Mouse (Mus musculus): ENCODE measurements around the gene Magee2. TPM values are rescaled to one million over a fixed set of nuclear protein-coding genes. Genes with fewer than 3 reads are reported as not detected.
"Not testable (repeated sequence)": the region's sequence is repeated elsewhere in the genome, so short reads cannot be mapped to it uniquely, and the experiment has no call there.

Gene Magee2
- 5.0 and 5.9 TPM in 2 replicates for polyA plus RNA-seq (2015; fragmentation: Nextera tagmentation; extraction: Ambion mirVana)

- peak; percentile 76 for ATAC-seq (ENCODE audit: insufficient number of reproducible peaks, low FRiP score, low TSS enrichment, low read depth)
- peak within 1 kb of the TSS; percentile 52 for H3K4me3 ChIP-seq (replicated peaks)
- 19% methylated on average over 37 of the region's 37 CpGs for WGBS
- H3K36me3 ChIP-seq, result no peaks in the 10 kb centered on the region
- peak within 1 kb of the TSS; percentile 52 for H3K4me2 ChIP-seq (replicated peaks)
- H3K9ac ChIP-seq, result no peak within 1 kb of the TSS
- peaks cover 18% of the 10 kb centered on the region for H3K27me3 ChIP-seq
- H3K4me1 ChIP-seq, result no peaks in the 10 kb centered on the region
- no peak within 1 kb of the TSS for H3K27ac ChIP-seq (replicated peaks)
- H3K9me3 ChIP-seq (replicated peaks), result no peaks in the 10 kb centered on the region
These were observed at the start of gene Magee2 for GRCm38 (mm10) chrX:104856751-104857341. Gene Magee2 (minus strand): TSS chrX:104857267.

- no peaks in the 10 kb centered on the region for H3K9me3 ChIP-seq (replicated peaks)
- H3K4me2 ChIP-seq (replicated peaks), result no peak overlapping the region
- WGBS, result 25% methylated on average over 9 of the region's 9 CpGs
- no peaks in the 10 kb centered on the region for H3K4me1 ChIP-seq
- no peak overlapping the region for H3K27ac ChIP-seq (replicated peaks)
- H3K9ac ChIP-seq, result no peak overlapping the region
- H3K27me3 ChIP-seq, result peaks cover 18% of the 10 kb centered on the region
- no peaks in the 10 kb centered on the region for H3K36me3 ChIP-seq
- no peak overlapping the region for H3K4me3 ChIP-seq (replicated peaks)
- ATAC-seq (ENCODE audit: insufficient number of reproducible peaks, low FRiP score, low TSS enrichment, low read depth), result no peak
These were observed 3.5 kb downstream of the Magee2 start for GRCm38 (mm10) chrX:104853610-104854009.

- H3K9me3 ChIP-seq (replicated peaks); H3K27me3 ChIP-seq; H3K9ac ChIP-seq; H3K4me3 ChIP-seq (replicated peaks); H3K4me2 ChIP-seq (replicated peaks); H3K27ac ChIP-seq (replicated peaks); ATAC-seq (ENCODE audit: insufficient number of reproducible peaks, low FRiP score, low TSS enrichment, low read depth); H3K4me1 ChIP-seq; H3K36me3 ChIP-seq: not testable (repeated sequence)
- WGBS, result 71% methylated on average over 4 of the region's 5 CpGs
These were observed 39.5 kb downstream of the Magee2 start for GRCm38 (mm10) chrX:104817583-104817982.

GRCm38 (mm10) chrX:104816987-104817386, 40.1 kb downstream of the Magee2 start:
- WGBS, result 73% methylated on average over 1 of the region's 3 CpGs
- H3K9ac ChIP-seq; H3K4me3 ChIP-seq (replicated peaks); H3K4me2 ChIP-seq (replicated peaks); H3K27me3 ChIP-seq; ATAC-seq (ENCODE audit: insufficient number of reproducible peaks, low FRiP score, low TSS enrichment, low read depth); H3K9me3 ChIP-seq (replicated peaks); H3K27ac ChIP-seq (replicated peaks); H3K36me3 ChIP-seq; H3K4me1 ChIP-seq: not testable (repeated sequence)

- H3K4me3 ChIP-seq (replicated peaks); ATAC-seq (ENCODE audit: insufficient number of reproducible peaks, low FRiP score, low TSS enrichment, low read depth); H3K27ac ChIP-seq (replicated peaks); H3K9me3 ChIP-seq (replicated peaks); H3K36me3 ChIP-seq; H3K9ac ChIP-seq; H3K4me2 ChIP-seq (replicated peaks); H3K4me1 ChIP-seq; H3K27me3 ChIP-seq: not testable (repeated sequence)
- WGBS, result 63% methylated on average over 4 of the region's 4 CpGs
These were observed 43.4 kb downstream of the Magee2 start for GRCm38 (mm10) chrX:104813704-104814103.

Other genes starting within 250 kb of the Magee2 start
- 9.7 and 10.5 TPM in 2 replicates for gene Zdhhc15, start 186.2 kb downstream of the Magee2 start, polyA plus RNA-seq (2015; fragmentation: Nextera tagmentation; extraction: Ambion mirVana)
- 56.1 and 59.6 TPM in 2 replicates for gene Pbdc1, start 222.5 kb upstream of the Magee2 start, polyA plus RNA-seq (2015; fragmentation: Nextera tagmentation; extraction: Ambion mirVana)